Mouse (Mus musculus): Measurements from ENCODE around the gene Pdxp.

The Pdxp gene

GRCm38 (mm10) chr15:78927788-78928457 lies 14.2 kb downstream of the Pdxp start:
- DNase-seq (ENCODE audit: low read depth, low spot score): no peak

GRCm38 (mm10) chr15:78928539-78928938 lies 14.8 kb downstream of the Pdxp start:
- DNase-seq (ENCODE audit: low read depth, low spot score): no peak

DNA sequence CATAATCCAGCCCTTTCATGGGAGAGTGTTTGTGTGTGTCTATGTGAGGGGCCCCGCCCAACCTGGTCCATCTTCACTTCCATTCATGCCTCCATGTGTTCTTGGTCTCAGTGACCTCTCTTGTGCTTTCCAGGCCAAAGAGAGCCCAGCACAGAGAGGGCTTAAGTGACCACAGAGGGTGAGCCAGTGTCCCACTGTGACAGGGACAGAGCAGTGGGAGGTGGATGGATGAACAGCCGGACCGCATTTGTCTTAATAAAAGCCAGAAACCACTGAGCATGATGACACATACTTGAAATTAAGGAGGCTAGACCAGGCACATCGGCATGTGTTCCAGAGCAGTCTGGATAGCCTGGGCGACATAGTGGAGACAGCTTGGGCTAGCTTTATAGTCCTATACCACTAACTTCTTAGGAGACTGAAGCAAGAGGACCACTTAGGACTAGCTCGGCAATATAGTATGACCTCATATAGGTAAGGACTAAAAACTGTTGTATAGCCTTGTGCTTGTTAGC lies 16.5 kb downstream of the Pdxp start:
- no peak for DNase-seq (ENCODE audit: low read depth, low spot score)

DNA sequence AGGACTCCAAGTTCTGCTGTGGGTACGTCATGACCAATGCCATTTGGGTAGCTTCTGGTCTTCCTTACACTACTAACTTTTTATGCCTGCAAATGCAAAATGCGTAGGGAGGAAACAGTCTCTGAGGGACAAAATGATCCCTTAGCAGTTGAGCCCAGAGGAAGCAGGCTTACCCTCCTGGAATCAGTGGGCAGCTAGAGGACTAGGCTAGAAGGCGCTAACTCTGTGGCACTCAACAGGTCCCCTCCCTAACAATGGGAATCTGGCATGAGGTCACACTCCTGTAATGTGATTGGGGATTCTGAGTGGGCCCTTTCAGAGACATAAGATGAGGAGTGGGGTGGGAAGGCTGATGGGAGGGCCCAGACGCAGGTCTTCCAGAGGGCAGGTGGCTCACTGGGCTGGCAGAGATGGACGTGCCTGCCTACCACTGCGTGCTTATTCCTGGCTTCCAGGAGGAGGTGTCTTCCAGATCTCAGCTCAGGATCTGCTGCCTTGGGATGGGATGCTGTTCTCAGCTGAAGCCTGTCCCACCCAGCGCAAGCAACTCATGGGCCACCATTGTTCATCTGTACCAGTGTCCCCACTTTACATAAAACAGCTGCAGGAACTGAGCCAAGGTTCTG lies 17.2 kb downstream of the Pdxp start:
- DNase-seq (ENCODE audit: low read depth, low spot score): no peak

GRCm38 (mm10) chr15:78931577-78931976 lies 17.9 kb downstream of the Pdxp start:
- DNase-seq (ENCODE audit: low read depth, low spot score): no peak

GRCm38 (mm10) chr15:78934784-78935320 lies 21.1 kb downstream of the Pdxp start, which contains the start of gene Nol12:
Gene Nol12 (plus strand): TSS chr15:78934933.
- peak; percentile 84 for DNase-seq (ENCODE audit: low read depth, low spot score)

DNA sequence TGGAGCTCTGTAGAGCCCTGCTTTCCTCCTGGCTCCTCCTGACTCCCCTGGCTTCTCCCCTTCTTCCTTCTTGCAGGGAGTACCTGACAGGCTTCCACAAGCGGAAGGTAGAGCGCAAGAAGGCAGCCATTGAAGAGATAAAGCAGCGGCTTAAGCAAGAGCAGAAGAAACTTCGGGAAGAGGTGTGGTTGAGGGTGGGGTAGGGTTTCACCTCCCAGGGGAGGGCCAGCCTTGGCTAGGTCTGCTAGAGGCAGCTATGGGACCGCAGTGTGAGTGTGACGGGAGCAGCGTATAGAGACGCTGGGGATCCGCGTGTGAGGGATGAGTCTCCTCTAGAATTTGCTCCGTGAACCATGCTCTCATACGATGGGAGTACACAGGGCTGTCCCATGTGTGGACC lies 22.7 kb downstream of the Pdxp start:
- DNase-seq (ENCODE audit: low read depth, low spot score): no peak

DNA sequence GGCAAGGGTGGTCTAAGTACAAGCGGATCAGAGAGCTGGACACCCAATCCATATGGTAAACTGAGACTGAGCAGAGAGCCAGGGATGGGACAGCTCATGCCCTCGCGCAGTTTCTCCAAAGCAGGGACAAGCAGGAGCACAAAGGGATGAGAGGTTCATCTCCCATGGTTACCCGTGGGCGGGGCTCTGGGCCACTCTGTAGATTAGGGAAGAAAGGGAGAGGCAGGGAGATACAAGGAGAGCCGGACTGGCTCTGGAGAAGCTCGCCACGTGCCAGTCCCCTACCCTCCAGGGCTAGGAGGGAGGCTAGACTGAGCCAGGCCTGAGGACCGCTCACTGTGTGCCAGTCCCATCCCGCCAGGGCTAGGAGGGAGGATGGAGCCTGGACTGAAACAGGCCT lies 23.6 kb downstream of the Pdxp start:
- DNase-seq (ENCODE audit: low read depth, low spot score): no peak

- DNase-seq (ENCODE audit: low read depth, low spot score): no peak
Observed at GRCm38 (mm10) chr15:78937963-78938362, 24.2 kb downstream of the Pdxp start.

DNA sequence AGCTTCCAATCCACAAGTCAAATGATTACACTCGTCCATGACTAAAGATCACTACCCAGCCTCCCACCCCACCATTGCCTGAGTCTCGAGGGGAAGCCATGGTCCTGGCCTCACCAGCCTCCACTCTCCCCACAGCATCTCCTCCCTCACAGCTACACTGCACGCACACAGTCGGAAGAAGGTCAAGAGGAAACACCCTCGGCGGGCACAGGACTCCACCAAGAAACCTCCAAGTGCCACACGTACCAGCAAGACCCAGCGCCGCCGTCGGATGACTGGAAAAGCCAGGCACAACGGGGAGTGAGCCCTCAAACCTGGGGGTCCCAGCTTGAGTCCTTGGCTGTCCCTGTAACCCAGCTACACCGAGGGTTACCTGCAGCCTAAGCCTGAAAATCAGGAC lies 26.6 kb downstream of the Pdxp start:
- DNase-seq (ENCODE audit: low read depth, low spot score): no peak

GRCm38 (mm10) chr15:78942663-78943062 lies 28.9 kb downstream of the Pdxp start:
- DNase-seq (ENCODE audit: low read depth, low spot score): peak; percentile 48

- DNase-seq (ENCODE audit: low read depth, low spot score): no peak
Observed at GRCm38 (mm10) chr15:78946232-78946631, 32.5 kb downstream of the Pdxp start.

GRCm38 (mm10) chr15:78947657-78948056 lies 33.9 kb downstream of the Pdxp start, which contains the start of gene Triobp:
Gene Triobp (plus strand): TSS chr15:78947724.
- DNase-seq (ENCODE audit: low read depth, low spot score): peak; percentile 65

- DNase-seq (ENCODE audit: low read depth, low spot score): no peak
Observed at GRCm38 (mm10) chr15:78948152-78948725, 34.5 kb downstream of the Pdxp start.

DNA sequence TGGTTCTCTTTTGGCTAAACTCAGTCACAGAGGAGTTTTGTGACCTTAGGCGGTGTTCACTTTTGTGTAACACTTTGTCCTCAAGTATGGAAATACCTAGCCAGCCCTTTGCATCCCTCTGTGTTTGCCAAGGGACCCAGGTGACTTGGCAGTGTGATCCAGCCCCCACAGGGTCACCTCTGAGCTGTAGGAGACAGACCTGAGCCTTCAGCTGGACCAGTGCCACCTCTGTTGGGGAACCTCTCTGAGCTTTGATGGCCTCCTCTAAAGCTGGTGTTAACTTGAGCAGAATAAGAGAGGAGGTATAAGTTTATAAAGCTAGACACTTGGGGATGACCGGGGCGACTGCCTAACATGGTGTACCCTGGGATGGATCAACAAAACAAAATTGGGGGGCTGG lies 35.2 kb downstream of the Pdxp start:
- no peak for DNase-seq (ENCODE audit: low read depth, low spot score)

DNA sequence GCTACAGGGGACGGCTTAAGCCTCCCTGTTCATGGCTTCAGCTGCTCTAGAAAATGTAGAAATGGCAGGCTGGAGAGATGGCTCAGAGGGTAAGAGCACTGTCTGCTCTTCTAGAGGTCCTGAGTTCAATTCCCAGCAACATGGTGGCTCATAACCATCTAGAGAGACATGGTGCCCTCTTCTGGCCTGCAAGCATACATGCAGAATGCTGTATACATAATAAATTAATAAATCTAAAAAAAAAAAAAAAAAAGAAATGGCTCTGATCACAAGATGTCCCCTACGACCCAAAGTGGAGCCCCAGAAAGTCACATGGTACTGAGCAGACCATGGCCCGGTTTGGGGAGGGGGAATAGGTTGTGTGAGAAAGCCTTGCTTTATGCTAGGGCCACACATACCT lies 41.9 kb downstream of the Pdxp start:
- DNase-seq (ENCODE audit: low read depth, low spot score): no peak

DNA sequence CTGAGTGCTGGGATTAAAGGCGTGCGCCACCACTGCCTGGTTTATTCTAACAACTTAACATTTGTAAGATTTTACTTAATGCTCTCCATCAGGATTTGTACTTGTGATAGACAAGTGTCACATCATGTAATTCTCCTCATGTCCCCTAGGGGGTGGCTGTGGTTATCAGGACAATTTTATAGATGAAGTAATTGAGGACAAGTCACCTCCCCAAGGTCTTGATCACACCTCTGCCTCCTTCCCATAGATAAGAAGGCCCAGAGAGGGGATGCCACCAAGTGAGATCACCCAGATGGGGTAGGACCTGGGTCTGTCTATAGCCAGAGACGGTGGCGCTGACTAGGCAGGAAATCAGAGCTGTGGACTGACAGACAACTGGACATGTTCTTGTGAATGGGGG lies 42.6 kb downstream of the Pdxp start:
- no peak for DNase-seq (ENCODE audit: low read depth, low spot score)

DNA sequence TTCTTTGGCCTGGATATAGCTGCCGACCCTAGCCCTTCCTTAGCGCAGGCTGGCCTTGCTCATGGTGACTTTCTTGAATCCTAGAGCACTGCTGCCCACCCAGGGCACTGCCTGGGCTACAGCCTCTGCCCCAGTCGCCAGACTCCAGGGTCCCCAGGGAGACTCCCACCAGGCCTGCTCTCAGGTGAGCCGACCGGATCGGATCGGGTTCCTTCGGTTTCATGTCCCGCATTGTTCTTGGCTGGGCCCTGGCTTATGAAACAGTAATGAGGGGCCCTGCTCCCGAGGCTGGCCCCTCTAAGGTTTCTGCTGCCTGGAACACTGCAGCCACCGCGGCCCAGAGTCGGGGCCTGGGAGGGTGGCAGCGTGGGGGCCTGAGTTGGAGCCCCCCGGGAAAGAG lies 43.3 kb downstream of the Pdxp start:
- DNase-seq (ENCODE audit: low read depth, low spot score): no peak

DNA sequence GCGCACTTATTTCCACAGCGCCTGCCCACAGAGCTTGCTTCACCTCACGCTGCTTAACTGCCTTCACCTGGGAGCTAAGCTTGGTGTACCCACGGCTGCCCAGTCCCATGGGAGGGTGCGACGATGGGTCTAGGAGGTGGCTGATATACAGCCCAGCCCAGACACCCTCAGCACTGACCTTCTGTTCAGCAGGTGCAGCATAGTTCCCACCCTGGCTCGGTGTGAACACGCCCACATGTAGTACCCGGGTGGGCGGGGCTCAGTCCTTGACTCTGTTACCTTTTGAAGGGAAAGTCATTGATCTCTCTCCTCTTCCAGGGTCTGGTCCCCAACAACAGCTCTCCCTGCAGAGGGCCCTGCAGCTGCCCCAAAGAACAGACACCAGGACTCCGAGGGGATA lies 45.8 kb downstream of the Pdxp start:
- DNase-seq (ENCODE audit: low read depth, low spot score): no peak

GRCm38 (mm10) chr15:78960088-78960487 lies 46.4 kb downstream of the Pdxp start:
- DNase-seq (ENCODE audit: low read depth, low spot score): no peak

DNA sequence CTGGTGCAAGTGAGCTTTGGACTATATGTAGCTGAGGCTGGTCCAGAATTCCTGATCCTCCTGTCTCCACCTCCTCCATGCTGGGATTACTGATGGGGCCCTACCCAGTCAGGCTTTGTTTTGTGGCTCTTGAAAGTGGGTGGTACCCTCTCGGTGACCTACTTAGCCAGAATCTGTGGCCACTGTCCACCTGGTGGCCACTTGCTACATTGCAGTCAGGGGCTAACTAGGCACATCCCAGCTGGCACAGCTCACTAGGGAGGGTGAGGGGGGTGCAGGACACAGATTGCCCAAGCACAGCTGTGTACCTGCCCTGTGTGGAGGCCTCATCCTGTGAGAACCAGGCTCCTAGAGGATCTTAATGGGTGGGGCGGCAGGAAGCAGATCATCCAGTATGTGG lies 49.2 kb downstream of the Pdxp start:
- peak; percentile 73 for DNase-seq (ENCODE audit: low read depth, low spot score)

Measured in retina, adult 2 months (tissue).